Mouse (Mus musculus): Measurements from ENCODE around the gene Gm11627.

GRCm38 (mm10) chr11:102541471-102541870, 37.8 kb downstream of the Gm11627 start:
- TF ChIP-seq CTCF (IDR thresholded peaks at IDR 0.05; ENCODE audit: low read depth), result no peak
- TF ChIP-seq EP300 (optimal IDR thresholded peaks at IDR 0.05), result no peak

Data from stomach, postnatal 0 days (tissue).